Mouse (Mus musculus): Measurements from ENCODE around the gene Tbc1d24.

The Tbc1d24 gene

DNA sequence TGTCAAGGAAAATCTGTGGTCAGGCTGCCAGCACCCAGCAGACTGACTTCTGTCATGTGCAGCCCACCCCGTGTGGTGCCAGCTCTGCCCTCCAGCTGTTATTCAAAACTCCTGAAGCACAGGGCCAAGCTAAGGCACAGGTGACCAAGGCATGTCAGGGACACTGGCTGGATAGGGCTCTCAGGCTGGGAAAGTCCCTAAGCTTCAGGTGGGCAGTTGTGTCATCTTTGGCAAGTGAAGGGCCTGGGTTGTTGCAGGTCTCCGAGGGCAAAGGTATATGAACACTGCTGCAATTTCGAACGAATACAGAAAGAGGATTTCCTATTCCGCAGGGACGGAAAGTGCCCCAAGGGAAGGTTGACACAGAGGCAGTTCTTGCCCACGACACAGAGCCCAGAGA, 516 bp downstream of the Tbc1d24 start:
- TF ChIP-seq GATA4 (IDR thresholded peaks at IDR 0.05; ENCODE audit: insufficient replicate concordance, low read length): no peak

GRCm38 (mm10) chr17:24203611-24204534, 1.5 kb downstream of the Tbc1d24 start:
- no peak for TF ChIP-seq GATA4 (IDR thresholded peaks at IDR 0.05; ENCODE audit: insufficient replicate concordance, low read length)

DNA sequence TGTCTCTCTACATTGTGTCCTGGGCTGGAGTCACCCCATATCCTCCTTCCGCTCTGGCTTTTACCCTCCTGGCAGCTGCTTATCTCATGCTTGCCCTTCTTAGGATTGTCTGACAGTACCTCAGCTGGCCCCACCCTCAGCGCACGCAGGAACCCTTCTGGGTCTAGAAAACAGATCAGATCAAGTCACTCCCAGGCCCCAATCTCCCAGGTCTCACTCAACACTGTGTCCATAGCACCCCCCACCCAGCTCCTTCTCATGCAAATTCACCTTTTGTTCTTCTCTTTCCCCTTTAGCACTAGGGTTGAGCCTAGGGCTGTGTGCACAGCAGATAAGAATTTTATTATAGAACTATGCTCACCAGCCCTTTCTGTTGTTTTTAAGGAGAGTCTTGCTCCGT, 2.3 kb downstream of the Tbc1d24 start:
- no peak for TF ChIP-seq GATA4 (IDR thresholded peaks at IDR 0.05; ENCODE audit: insufficient replicate concordance, low read length)

DNA sequence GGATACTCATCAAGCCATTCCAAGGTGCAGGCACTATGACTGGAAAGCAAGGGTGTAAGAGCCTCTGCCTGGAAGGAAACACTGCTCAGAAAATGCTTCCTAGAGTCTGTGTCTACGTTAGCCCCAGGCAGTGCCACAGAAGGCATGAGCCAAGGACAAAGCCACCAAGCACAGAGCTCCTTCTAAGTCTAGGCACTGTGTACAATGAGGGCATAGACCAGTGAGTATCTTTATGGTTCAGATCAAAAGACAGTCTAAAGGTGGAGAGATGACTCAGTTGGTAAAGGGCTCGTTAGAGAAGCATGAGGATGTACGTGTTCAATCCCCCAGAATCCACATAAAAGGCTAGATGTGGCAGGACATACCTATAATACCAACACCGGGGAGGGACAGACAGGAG, 4.3 kb downstream of the Tbc1d24 start:
- TF ChIP-seq GATA4 (IDR thresholded peaks at IDR 0.05; ENCODE audit: insufficient replicate concordance, low read length): no peak

DNA sequence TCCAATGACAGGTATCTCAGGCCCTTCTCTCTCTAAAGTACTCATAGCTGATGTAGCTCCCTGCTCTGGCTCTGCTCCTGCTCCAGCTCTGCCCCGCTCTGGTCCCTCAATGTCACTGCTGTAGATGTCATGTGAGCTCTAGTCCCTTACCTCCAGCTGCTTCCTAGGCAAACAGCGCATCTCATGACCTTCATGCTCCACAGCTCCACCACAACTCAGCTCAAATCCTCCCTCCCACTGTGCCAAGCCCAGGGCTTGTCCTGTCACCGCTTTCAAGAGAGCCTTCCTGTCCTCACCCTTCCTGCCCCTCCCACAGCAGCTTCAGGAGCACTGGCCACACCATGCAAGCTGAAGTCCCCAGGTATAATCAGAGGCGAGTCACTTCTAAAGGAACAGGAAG, 5.6 kb downstream of the Tbc1d24 start:
- TF ChIP-seq GATA4 (IDR thresholded peaks at IDR 0.05; ENCODE audit: insufficient replicate concordance, low read length): no peak

- no peak for TF ChIP-seq GATA4 (IDR thresholded peaks at IDR 0.05; ENCODE audit: insufficient replicate concordance, low read length)
These were observed 6.1 kb downstream of the Tbc1d24 start for GRCm38 (mm10) chr17:24199252-24199651.

- no peak for TF ChIP-seq GATA4 (IDR thresholded peaks at IDR 0.05; ENCODE audit: insufficient replicate concordance, low read length)
These were observed 8.1 kb downstream of the Tbc1d24 start for GRCm38 (mm10) chr17:24197032-24197824.

GRCm38 (mm10) chr17:24195349-24195748, 10.0 kb downstream of the Tbc1d24 start:
- TF ChIP-seq GATA4 (IDR thresholded peaks at IDR 0.05; ENCODE audit: insufficient replicate concordance, low read length): no peak

DNA sequence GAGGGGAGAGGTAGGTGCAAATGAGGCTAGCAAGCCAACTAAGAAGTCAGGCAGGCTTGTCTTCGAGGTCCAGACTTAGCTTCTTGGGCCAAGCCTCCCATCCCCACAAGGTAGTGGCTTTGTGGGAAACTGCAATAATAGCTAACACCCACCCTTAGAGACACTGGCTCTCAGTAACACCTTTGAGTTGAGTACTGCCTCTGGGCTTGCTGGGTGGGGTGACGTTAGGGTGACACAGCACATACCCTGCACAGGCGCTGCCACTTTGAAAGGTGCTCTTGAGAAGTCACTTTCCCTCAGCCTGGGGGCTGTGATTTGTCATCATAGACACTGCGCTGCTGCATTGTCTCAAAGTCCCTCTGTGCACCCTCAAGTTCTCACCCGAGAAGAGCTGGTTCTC, 11.6 kb downstream of the Tbc1d24 start:
- TF ChIP-seq GATA4 (IDR thresholded peaks at IDR 0.05; ENCODE audit: insufficient replicate concordance, low read length): no peak

- TF ChIP-seq GATA4 (IDR thresholded peaks at IDR 0.05; ENCODE audit: insufficient replicate concordance, low read length): no peak
These were observed 12.1 kb downstream of the Tbc1d24 start for GRCm38 (mm10) chr17:24193268-24193667.

DNA sequence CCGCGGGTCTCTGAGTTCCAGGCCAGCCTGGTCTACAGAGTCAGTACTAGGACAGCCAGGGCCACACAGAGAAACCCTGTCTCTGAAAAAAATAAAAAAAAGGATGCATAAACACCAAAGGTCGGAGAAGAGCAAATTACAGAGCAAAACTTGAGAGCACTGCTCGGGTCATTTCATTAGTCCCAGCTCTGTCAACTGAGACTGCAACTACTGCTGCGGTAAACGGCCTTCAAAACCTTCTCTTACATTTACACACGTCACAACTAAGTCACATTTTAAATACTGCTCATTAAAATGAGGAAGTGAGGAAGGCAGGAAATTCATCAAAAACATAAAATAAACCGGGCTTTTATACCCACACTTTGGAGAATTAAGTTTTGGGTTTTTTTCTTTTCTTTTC, 12.5 kb downstream of the Tbc1d24 start:
- TF ChIP-seq GATA4 (IDR thresholded peaks at IDR 0.05; ENCODE audit: insufficient replicate concordance, low read length): no peak

DNA sequence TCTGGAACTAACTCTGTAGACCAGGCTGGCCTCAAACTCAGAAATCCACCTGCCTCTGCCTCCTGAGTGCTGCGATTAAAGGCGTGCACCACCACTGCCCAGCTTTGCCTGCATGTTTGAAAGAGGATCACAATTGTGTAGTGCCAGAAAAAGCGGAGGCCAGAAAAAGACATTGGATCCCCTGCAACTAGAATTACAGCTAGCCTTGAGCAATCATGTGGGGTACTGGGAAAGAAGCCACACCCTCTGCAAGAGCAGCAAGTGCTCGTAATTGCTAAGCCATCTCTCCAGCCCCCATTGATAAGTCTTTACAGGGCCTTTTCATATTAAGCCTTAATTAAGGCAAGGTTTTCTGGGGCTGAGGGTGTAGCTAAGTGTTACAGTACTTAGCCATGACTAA, 13.9 kb downstream of the Tbc1d24 start:
- no peak for TF ChIP-seq GATA4 (IDR thresholded peaks at IDR 0.05; ENCODE audit: insufficient replicate concordance, low read length)

DNA sequence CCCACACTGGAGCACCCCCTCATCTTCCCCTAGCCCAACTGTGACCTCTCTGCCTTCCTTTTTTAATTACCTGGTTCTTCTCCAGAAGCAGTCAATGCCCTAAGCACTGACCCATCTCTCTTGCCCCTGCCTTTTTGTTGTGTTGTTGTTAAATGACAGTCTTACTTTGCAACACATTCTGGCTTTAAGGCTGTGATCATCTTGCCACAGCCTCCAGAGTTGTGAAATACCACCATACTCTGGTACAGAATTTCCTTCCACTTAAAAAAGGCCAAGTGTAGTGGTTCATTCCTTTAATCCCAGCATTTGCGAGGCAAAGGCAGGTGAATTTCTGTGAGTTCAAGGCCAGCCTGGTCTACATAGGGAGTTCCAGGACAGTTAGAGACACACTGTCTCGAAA, 14.4 kb downstream of the Tbc1d24 start:
- TF ChIP-seq GATA4 (IDR thresholded peaks at IDR 0.05; ENCODE audit: insufficient replicate concordance, low read length): no peak

- TF ChIP-seq GATA4 (IDR thresholded peaks at IDR 0.05; ENCODE audit: insufficient replicate concordance, low read length): no peak
These were observed 31.1 kb downstream of the Tbc1d24 start for GRCm38 (mm10) chr17:24174259-24174658.

- no peak for TF ChIP-seq GATA4 (IDR thresholded peaks at IDR 0.05; ENCODE audit: insufficient replicate concordance, low read length)
These were observed 31.9 kb downstream of the Tbc1d24 start for GRCm38 (mm10) chr17:24173423-24173822.

DNA sequence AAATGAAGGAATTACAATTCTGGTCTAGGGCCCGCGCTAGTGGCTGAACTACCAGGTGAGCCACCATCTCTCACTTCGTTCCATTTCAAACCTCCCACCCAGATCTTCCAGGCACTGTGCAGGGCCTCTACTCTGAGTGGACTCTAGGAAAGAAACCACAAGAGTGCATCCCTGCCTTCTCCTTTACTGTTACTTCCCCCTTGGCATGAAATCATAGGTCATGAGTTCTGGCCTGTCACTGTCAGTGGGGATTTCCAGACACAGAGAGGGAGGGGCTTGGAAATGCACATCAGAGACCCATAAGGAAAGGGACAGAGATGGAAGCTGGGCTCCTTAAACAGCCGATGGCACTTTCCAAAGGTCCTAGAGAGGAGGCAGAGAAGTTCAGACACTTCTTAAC, 33.6 kb downstream of the Tbc1d24 start:
- TF ChIP-seq GATA4 (IDR thresholded peaks at IDR 0.05; ENCODE audit: insufficient replicate concordance, low read length): no peak
